Mouse (Mus musculus): Measurements from ENCODE around the gene Ppard.
"Not testable (repeated sequence)": the region's sequence is repeated elsewhere in the genome, so short reads cannot be mapped to it uniquely, and the experiment has no call there.

Ppard gene

DNA sequence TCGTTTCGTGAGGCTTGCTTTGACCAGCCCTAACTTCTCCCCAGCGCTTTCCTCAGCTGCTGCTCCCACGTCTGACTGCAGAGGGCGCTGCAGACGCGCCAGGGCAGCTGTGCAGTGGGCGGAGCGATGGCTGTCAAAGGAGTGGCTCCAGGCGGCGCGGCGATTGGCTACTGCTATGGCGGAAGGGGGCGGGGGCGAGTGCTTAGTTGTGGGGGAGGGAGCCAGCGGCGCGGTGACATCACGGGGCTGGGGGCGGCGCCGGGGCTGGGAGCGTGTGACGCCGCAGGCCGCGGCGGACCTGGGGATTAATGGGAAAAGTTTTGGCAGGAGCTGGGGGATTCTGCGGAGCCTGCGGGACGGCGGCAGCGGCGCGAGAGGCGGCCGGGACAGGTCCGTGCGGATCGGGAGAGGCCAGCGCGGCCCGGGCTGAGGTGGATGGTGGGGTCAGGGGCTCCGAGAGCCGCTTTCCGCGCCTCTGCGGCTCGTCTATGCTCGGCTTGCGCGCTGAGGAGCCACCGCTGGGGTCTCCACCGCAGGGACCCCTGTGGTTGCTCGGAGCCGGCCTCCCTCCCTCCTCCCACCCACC, at the start of gene Ppard:
TSS of gene Ppard (plus strand) at position 226 of the 586 bp plus-strand sequence.
- peak; percentile 94 to 96 for DNase-seq (ENCODE audit: low spot score in 2 of 2)

DNA sequence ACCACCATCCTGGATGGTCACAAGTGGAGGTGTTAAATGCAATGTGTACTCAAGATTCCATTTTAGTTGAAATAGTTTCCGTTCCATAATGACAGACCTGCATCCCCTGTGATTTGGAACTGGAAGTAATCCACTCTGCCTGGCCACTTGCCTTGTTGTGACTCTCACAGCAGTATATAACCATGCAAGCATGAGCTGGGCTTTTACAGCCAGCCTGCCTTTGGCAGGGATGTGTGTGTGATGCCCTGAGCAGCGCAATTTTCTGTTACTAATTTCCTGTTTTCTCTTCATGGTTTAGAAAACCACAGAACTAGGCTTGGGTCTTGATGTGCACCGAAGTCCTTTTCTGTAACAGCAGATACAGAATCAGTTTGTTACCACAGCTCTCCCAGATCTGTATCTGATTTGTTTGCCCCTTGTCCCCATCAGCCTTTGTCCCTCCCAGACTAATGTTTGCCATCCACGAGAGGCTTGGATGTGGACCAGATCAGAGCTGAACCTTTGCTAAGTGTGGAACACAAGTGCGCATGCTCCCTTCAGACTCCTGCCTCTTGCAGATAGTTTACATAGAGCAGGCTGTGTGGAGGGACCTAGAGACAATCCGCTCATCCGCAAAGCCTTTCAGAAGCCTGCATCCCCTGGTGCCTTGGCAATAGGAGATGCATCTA, 47.4 kb upstream of the Ppard start:
- DNase-seq (ENCODE audit: low spot score in 2 of 2): no peak

DNA sequence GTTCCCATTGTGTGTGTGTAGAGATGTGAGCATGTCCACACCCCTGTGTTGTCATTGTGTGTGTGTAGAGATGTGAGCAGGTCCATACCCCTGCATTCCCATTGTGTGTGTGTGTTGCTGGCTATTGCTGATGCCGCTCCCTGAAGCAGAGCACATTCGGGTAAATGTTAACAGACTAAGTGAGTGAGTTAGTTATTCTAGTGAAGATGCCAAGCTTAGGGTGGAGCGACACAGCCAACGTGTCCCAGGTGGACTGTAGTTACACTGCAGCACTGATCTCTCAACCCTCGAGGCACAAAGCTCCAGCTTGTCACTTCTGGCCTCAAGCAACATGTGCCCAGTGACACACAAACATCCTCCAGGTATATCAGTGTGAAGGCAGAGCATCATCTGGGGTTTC, 44.2 kb upstream of the Ppard start:
- DNase-seq (ENCODE audit: low spot score in 2 of 2): no peak

DNA sequence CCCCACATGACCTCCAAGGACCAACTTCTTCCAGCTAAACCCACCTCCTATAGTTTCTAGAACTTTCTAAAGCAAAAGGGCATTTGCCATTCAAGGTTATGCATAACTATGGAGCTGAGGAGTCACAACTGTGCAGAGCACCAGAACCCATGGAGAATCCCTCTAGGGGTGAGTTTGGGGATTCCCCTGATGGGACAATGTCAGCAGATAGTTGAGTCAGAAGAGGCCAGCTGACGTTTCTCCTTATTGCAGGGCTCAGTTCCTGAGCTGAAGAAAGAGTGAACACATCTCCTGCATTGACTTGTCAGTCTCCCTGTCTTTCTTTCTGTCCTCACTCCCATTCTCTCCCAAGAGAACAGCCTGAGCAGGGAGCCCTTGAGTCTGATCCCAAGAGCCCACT, 39.7 kb upstream of the Ppard start:
- DNase-seq (ENCODE audit: low spot score in 2 of 2): no peak

DNA sequence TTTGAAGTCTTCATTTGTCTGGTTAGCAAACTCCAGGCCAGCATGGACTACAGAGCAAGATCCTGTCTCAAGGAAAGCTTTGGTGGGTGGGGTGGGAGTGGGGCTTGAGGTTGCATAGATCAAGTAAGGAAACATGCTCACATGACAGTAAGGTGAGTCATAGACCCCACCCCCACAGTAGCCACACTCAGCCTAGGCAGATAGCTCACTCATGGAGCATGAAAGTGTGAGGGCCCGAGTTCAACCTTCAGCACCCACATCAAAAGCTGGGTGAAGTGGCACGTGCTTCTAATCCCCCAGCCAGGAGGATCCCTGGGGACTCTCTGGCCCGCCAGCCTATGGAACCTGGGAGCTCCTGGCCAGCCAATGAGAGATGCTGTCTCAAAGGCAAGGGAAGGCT, 38.9 kb upstream of the Ppard start:
- no peak for DNase-seq (ENCODE audit: low spot score in 2 of 2)

DNA sequence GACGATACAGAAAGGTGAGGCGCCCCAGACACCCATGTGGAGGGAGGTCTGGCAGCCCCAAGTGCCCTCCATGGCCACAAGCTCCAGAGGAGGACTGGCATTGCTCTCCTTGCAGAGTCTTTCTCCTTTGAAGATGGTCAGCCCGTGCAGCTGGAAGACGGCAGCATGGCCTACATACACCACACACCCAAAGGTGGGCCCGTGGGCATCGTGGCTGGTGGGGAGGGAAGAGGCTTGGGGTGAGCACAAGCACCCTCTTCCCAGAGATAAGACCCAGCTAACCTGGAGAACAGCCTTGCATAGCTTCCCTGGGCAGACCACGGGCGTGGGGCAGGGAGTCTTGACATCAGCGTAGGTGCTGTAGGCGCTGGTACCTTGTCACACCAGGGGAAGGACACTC, 37.5 kb upstream of the Ppard start:
- no peak for DNase-seq (ENCODE audit: low spot score in 2 of 2)

DNA sequence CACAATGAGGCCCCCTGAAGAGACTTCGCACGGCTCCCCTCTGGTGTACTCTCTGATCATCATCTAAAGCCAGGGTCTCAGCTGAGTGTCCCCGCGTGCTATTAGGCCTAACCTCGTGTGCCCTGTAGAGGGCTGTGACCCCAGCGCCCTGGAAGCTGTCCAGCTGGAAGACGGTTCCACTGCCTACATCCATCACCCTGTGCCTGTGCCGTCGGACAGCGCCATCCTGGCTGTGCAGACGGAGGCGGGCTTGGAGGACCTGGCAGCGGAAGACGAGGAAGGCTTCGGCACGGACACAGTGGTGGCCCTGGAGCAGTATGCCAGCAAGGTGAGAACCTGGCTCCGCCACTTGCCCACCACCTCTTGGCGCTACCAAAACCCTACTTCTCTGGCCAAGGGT, 34.9 kb upstream of the Ppard start:
- no peak for DNase-seq (ENCODE audit: low spot score in 2 of 2)

DNA sequence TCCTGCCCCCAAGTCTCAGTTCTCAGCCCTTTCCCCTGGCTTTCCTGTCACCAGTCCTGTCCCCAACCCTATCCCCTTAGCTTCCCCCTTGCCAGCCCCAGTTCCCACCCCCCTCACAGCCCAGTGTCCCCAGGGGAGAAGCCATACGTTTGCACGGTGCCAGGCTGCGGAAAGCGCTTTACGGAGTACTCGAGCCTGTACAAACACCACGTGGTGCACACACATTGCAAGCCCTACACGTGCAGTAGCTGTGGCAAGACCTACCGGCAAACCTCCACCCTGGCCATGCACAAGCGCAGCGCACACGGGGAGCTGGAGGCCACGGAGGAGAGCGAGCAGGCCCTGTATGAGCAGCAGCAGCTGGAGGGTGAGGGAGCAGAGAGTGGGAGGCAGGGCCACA, 30.5 kb upstream of the Ppard start:
- no peak for DNase-seq (ENCODE audit: low spot score in 2 of 2)

DNA sequence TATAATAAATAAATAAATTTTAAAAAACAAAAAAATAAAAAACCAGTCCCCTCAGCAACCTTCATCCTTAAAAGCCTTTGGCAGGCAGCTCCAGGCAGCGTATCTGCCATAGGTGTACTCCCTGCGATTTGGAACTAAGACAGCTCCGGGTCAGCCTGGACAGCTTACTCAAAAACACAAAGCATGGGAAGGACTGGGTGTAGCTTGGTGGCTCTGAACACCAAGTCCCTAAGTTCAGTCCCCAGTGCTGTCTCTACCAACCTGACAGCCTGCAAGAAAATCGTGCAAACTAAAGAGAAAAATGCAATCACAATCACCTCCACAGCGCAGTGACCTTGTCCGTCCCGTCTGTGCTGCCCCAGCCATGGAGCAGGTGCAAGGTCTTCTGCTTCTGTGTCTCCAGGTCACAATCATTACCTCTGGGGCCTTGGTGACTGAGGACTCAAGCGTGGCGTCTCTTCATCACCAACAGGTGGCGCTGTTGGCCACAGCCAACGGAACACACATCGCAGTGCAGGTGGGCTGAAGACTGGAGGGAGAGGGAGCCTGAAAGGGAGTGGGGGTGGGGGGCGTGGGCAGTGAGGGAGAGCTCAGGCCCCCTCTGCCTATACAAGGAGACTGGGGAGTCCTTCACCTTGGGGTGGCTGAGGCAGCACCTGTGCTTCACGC, 28.3 kb upstream of the Ppard start:
- no peak for DNase-seq (ENCODE audit: low spot score in 2 of 2)

DNA sequence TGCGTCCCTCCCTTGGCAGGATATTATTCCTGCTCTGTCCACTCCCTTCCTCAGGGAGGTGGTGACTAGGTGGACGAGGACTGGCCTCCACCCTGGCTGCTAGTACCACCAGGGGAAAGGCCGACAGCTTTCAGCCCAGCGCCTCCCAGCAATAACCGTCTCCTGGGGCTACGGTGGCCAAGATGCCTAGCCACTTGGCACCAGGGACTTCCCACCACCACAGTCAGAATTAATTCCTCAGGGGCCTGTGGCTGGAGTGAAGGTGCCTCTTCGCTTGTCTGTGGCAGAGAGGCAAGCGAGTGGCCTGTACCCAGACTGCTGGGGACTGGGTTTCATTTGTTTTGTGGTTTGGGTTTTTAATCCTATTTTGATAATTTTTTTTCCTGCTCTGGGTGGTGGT, 27.1 kb upstream of the Ppard start:
- no peak for DNase-seq (ENCODE audit: low spot score in 2 of 2)

DNA sequence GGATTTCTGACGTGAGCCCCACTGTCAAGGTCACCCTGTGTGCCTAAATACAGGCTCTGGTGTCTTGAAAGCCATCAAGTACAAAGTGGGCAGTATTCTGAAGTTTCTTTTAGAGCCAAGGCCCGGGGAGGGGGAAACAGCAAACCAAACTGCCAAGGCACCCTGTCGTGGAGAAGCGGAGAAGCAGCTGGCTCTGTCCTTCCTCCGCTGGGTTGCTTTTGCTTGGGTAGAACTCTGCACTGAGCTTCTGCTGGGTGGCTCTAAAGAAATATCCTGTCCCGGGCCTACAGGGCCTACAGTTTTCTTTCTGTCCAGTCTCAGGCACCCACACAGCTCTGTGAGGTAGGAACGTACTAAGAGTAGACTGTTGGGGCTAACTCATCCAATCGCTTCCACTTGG, 25.4 kb upstream of the Ppard start:
- no peak for DNase-seq (ENCODE audit: low spot score in 2 of 2)

DNA sequence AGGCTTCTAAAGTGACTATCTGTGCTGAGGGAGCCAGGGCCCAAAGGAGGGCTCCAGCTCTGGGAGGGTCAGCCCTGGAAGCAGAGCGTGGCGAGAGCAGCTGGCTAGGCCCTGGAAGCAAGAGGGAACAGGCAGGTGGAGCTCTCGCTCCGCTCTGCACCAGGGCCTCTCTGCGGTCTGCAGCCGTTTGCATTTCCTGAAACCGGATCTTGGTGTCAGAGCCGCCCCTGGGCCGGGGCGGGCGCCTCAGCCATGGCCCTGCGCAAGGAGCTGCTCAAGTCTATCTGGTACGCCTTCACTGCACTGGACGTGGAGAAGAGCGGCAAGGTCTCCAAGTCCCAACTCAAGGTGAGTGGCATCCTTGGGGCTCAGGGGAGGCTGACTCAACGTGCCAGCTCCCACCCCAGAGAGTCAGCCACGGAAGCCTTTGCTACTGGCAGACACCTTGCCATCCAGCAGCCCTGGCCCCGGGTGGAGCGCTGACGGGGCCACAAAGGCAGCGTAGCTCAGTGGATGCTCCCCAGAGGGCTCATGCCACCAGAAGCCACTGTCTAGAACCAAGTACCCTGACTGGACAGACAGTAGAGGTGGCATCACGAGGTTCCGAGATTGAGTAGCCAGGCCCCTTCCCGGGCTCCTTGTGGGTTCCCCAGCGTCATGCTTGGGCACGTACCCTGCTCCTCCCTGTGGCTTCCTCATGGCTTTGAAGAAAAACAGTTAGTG, 24.7 kb upstream of the Ppard start, which contains the start of gene Def6:
TSS of gene Def6 (plus strand) at position 188 of the 723 bp plus-strand sequence.
- peak; percentile 87 for DNase-seq (ENCODE audit: low spot score in 2 of 2)

DNA sequence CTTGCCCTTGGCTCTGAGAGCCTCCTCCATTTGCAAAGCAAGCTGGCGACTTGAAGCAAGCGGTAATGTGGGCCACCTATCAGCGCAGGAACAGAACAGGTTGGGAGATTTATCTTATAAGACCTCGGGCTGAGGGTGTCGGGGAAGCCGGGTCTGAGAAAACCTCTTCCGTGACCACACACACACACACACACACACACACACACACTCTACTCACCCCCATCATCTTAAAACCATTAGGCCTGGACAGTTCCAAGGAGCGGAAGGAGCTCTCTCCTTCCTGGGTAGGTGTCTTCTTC, 24.2 kb upstream of the Ppard start:
- no peak for DNase-seq (ENCODE audit: low spot score in 2 of 2)

DNA sequence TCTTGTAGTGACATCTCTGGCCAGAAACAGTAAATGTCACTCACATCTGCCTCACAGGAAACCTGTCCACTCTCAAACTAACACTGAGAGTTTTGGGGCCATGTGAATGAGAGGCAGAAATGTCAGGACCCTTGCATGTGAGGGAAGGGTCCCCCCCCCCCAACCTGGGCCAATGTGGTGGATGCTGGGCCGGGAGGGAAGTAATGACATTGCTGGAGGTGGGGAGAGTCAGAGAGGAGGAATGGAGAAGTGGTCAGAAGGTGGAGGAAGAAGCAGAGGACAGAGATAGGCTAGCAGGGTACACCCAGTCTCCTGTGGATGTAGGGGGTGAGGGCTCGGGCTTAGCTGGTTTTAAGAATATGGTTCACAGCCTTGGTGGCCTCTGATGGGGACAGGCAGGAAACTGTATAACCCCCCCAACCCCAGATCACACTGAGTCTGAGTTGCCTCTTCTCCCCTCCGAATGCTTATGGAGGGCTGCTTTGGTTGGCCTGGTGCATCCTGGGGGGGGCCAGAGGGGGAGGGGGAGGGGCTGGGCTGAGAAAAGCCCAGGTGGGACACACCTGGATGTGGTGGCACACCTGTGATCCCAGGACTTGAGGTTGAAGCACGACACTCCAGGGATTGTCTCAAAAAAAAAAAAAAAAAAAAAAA, 22.9 kb upstream of the Ppard start:
- no peak for DNase-seq (ENCODE audit: low spot score in 2 of 2)

DNA sequence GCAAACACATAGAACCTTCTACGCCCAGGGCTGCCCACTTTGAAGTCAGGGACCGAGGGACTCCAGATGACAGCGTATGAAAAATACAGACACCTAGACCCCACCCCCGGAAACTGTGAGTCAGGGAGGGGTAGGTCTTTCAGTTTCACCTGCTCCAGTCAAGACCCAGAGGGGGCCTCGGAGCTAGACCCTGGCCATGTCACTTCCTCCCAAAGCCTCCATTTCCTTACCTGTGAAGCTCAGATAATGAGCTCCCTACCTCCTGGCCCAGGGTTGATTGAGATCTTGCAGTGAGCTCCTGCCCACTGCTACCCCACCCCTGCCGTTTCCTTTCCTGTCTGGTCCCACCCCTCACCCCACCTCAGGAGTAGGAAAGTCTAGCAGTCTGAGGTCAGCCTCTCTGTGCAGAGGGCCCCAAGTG, 20.6 kb upstream of the Ppard start:
- no peak for DNase-seq (ENCODE audit: low spot score in 2 of 2)

DNA sequence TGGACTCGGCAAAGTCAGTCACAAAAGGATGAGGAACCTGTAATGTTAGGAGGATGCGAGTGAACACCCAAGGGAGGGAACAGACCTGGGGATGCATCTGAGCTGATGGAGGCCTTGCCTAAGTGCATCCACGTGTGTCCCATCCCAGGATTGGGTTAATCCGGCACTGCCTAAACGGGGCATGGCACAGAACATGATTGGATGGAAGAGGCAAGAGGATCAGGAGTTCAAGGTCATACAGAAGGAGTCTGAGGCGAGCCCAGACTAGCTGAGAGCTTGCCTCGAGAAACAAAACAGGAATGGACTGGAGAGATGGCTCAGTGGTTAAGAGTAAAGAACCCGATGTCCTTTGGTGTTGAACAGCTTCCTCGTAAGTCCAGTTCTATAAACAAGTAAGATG, 20.1 kb upstream of the Ppard start:
- DNase-seq (ENCODE audit: low spot score in 2 of 2): no peak

DNA sequence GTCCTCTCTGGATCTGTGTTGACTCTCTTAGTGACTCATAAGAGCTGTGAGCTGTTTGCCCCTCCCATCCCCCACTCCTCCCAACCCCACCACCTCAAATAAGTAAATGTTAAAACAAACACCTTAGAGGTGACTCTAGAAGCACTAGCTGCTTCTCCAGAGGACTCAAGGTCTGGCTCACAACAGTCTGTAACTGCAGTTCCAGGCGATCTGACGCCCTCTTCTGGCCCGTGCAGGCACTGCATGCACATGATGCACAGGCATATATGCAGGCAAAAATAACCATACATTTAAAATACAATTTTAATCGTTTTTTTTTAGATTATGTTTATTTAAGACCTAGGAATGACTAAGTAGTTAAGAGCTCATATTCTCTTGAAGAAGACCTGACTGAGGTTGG, 19.3 kb upstream of the Ppard start:
- DNase-seq (ENCODE audit: low spot score in 2 of 2): no peak

DNA sequence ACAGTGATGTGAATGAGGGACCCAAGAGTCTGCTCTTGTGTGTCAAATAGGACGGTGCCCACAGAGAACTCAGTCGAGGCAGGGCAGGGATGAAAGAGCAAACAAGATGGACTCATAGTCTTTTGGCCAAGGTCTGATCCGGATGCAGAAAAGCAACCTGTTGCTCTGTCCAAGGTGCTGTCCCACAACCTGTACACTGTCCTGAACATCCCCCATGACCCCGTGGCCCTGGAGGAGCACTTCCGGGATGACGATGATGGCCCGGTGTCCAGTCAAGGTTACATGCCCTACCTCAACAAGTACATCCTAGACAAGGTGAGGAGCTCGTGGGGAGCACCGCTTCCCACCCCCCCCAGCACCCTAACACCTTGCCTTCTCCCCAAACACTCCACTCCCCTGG, 15.7 kb upstream of the Ppard start:
- DNase-seq (ENCODE audit: low spot score in 2 of 2): no peak

DNA sequence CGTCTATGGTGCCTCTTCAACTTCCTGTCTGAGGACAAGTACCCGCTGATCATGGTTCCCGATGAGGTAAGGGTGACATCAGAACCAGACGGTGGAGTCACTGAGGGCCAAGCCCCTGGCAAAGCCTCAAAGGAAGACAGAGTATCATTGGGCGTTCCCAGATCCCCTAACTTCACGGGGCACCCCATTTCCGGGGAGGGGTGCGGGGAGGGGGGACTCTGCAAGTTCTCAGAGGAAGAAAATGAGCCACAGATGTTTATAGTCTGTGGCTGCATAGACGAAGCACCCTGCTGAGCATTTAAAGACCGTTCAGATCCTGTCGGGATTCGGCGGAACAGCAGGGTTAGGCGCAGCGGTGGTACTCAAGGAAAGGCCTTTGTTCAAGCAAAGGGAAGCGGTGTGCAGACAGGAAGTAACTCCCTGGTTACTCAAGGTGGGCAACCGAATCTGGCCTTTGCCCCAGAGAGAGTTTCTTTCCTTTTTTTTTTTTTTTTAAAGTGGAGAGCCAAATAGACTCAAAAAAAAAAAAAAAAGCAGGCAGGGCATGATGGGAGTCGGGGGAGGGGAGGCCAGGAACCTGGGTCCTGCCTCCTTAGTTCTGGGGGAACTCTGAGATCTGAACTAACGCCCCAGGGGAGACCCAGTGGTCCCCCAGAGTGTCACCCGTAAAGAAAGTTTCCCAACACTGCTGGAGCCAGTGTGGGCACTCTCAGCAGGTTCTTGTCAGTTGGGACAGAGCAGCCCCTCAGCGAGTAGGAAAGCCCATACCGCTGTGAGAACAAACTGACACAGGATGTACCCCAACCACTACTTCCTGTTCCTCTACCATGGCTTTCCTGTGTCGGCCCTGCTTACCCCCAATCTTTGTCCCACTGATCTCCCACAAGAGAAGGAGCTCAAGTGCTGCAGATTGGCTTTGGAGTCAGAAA, 14.5 kb upstream of the Ppard start:
- DNase-seq (ENCODE audit: low spot score in 2 of 2): peak in 1 of 2 experiments; percentile 27

DNA sequence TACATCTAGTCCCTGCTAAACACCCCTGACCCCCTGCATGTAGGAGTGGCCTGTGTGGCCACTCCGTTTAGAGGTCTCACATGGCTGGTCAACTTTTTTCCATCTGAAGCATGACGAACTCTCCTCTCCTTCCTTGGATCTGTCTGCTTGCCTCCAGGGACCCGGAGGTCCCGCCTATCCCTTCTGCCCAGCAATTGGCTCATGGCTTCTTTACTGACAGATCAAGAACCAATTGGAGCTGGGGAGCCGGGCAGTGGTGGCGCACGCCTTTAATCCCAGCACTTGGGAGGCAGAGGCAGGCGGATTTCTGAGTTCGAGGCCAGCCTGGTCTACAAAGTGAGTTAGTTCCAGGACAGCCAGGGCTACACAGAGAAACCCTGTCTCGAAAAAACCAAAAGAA, 10.0 kb upstream of the Ppard start:
- not testable (repeated sequence) for DNase-seq (ENCODE audit: low spot score in 2 of 2)

Data from heart, adult 9 months (tissue).